Mouse (Mus musculus) heart, adult 11 months (tissue): ENCODE measurements at regions not wholly inside any gene's neighbourhood (a gene's known extent, or its start where the extent isn't known, plus 50 kb on each side); places are given as distances from the start of the nearest gene placed in this dataset.

Source experiments
- DNase-seq: peaks from one replicate; pipeline ENCODE4 v3.0.0; 2022

GRCm38 (mm10) chr7:15279397-15279796, 109.1 kb upstream of the Obox2 start:
- DNase-seq: peak; percentile 88

GRCm38 (mm10) chr7:15280121-15280520, 108.4 kb upstream of the Obox2 start:
- peak; percentile 92 for DNase-seq

- peak; percentile 88 for DNase-seq
These were observed 100.7 kb upstream of the Obox2 start for GRCm38 (mm10) chr7:15287798-15288197.

GRCm38 (mm10) chr7:15329511-15329910, 59.0 kb upstream of the Obox2 start:
- peak; percentile 90 for DNase-seq
